Mouse (Mus musculus) frontal cortex, postnatal 14 days (tissue): ENCODE measurements around the gene Hectd4.

Experiments
- DNase-seq, 2 experiments: peaks; one replicate each; pipeline ENCODE4 v3.0.0; 2022; ENCODE audit warnings: low spot score in 2 of 2

Hectd4 gene

DNA sequence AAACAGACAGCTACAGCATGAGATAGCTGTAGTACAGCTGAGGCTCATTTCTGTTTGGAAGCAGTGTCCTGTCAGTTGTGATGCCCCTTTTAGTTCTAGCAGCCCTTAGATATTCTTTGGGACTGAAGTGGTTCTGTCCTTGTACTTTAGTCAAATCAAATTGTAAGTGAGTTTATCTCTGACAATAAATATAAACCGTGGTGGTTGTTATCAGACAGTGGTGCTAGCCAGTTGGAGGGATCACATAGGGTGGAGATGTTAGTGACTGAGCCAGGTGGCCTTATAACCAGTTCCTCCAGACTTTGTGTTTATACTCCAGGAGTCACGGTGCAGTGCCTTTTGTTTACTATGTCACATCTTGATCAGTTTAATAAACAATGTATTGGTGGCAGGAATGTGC is 13.7 kb downstream of the Hectd4 start:
- no peak for DNase-seq

DNA sequence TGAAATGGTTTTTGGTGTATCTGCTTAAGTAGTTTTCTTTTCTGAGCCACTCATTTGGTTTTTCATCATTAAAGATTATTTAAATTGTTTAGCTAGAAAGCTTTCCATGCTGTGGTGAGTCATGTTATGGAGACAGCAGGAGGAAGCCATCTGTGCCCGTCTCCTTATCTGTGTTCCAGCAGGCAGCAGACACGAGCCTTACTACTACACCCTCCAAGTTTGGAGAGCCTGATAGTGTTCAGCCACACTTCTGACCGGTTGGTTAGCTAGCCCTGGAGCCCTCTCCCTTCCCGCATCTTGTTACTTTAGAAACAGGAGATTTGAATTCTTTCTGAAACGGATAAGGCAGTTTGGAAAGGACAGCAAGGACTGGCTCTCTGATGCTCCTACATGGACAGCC is 16.2 kb downstream of the Hectd4 start:
- peak in 1 of 2 experiments; percentile 20 for DNase-seq

DNA sequence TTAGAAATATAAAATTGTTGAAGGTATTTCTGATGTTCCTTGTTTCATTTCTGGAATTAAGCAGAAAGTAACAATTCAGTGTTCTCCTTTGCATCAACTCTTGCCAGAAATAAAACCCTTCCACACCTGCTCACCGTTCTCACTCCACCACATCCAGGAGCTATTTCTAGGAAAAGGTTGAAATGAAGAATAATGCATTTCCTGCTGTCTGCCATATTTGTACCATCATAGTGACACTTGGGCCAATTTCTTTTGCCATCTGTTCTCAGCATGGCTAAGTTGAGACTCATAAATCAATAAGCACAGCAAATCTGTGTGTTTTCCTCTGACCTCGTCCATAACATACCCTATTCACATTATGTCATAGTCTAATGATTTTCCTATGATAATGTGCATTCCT is 18.2 kb downstream of the Hectd4 start:
- no peak for DNase-seq

DNA sequence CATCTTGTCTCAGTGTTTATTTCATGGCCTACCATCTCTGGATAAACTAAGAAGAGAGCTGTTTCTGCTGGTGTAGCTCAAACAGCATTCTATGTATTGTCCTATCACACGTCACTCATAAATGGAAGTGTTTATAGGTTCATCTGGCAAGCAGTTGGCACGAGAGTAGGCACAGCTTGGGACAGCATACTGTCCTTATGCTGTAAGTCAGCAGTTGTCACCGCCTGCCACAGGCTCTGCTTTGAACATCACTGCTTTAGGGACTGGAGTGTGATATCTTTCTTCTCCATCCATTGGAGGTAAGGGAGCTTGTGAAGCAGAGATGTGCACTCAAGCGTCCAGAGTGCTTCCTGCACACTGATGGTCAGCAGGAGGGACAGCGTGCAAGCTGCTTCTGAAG is 19.8 kb downstream of the Hectd4 start:
- DNase-seq: no peak

- DNase-seq: no peak
Observed at GRCm38 (mm10) chr5:121241182-121241581, 21.2 kb downstream of the Hectd4 start.

GRCm38 (mm10) chr5:121242261-121242660 is 22.2 kb downstream of the Hectd4 start:
- no peak for DNase-seq

DNA sequence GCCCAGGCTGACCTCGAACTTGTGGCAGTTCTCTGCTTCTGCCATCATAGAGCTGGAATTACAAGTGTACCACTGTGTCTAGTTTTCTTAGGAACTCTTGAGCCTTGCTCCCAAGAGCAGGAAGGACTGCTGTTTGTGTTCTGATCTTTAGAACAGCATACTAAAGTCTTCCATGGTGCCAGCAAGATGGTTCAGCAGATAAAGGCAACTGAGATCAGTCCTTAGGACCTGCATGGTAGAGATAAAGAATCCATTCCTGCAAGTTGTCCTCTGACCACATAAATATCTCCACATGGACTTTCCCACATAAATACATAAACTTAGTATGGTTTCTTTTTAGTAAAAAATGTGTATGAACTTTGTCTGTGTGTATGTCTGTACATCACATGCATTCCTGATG is 22.7 kb downstream of the Hectd4 start:
- DNase-seq: no peak

GRCm38 (mm10) chr5:121243676-121244364 is 23.8 kb downstream of the Hectd4 start:
- DNase-seq: no peak

DNA sequence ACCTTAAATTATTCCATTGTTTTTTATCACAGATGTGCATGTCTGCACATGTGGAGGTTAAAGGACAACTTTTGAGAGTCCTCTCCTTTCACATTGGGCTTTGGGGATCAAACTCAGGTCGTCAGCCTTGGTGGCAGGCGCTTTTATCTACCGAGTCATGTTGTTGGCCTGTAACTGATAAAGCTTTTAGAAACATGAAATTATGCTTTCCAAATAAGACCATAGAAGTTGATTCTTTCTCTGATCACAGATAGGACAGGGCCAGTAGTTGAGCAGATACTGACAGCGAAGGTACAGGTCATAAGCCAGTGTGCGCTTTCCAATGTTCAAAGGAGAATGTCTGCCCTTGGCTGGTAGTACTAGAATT is 24.3 kb downstream of the Hectd4 start:
- DNase-seq: no peak

DNA sequence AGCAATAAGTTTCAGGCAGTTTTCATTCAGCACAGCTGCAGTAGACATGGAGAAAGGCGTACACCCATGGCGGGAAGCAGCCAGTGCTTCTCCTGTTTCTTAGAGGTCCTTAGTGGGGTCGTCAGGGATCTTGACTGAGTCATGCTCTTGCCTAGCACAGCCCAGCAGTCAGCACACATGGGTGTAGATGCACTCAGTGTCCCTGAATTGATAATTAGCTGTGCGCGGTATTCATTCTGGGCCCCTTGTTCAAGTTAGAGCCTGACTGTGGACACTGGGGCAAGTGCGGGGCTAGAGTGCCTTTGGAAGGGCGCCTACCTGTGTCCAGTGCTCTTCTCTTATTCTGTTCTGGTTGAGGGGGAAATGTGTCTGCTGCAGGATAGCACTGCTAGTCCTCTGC is 25.2 kb downstream of the Hectd4 start:
- no peak for DNase-seq

- no peak for DNase-seq
Observed at GRCm38 (mm10) chr5:121248766-121249394, 28.9 kb downstream of the Hectd4 start.

- no peak for DNase-seq
Observed at GRCm38 (mm10) chr5:121249693-121250092, 29.7 kb downstream of the Hectd4 start.

DNA sequence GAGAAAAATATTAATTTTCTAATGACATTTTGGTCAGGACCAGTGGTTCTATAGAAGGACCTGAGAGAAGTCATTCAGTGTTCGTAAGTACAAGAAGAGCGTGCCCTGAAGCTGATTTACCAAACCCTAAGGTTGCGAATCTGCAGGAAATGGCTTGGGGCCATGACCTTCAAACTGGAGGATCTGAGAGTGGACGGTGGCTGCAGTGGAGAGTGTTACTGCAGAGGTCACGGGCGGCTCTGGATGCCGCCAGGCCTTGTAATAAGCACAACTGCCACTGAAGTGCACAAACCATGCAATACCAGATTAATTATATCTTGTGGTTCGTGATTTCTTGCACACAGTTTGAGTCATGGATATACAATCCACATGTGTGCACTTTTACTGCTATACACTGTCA is 31.8 kb downstream of the Hectd4 start:
- no peak for DNase-seq

GRCm38 (mm10) chr5:121253816-121254497 is 33.9 kb downstream of the Hectd4 start:
- DNase-seq: no peak

DNA sequence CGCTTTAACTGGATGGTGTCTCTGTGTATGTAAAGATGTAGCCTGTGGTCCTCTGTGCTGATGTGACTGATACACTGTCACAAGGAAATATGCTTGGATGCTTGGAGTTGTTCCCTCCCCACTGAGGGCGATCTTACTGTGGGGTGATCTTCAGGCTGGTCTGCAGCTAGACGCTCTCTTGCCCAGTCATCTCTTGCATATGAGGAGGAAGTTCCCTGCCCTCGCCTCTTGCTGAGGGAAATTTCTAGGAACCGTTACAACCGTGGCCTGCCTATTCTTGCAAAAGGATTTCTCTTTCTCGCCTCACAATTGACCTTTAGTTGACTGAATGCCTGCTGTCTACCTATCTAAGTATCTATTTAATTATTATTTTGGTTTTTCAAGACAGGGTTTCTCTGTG is 35.0 kb downstream of the Hectd4 start:
- DNase-seq: no peak

GRCm38 (mm10) chr5:121261806-121262205 is 41.8 kb downstream of the Hectd4 start:
- DNase-seq: no peak

DNA sequence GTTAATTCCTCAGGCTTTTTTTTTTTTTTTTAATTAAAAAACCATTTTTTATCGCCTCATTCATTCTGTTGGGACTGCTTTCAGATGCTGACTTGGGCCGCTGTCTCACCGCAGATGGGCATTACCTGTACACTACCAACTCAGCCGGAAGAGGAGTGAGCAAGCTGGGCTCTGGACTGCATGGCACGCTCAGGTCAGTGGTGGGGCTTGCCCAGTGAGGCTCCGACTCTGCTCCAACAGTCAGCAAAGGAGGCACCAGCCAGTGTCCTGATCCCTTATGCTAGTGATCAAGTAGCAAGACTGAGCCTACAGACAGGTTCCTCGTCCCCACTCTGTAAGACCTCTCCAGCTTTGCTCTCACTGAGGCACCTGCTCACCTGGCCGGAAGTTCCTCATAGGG is 42.4 kb downstream of the Hectd4 start:
- no peak for DNase-seq

- DNase-seq: no peak
Observed at GRCm38 (mm10) chr5:121264593-121264992, 44.6 kb downstream of the Hectd4 start.

DNA sequence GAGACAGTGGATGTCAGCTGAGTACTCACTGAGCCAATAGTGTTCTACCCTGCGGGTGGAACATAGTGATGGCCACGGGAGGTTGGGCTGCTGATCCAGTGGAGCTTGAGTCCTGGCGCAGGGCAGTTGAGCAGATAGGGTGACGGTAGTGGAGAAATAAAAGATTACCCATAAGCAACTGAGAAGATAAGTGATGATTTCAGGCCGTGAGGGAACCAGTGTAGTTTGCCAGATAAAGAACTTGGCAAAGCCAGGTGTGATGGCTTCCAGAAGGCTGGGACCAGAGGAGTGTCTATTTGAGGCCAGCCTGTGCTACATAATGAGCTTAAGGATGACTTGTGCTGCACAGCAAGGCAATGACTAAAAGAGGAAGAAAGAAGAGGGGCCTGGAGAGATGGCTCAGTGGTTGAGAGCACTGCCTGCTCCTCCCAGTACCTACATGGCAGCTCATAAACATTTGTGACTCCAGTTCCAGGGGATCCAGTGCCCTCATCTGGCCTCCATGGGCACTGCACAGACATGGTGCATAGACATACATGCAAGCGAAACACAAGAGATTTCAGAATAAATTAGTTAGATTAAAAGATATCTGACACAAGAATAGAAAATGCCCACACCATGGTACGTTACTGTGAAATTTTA is 46.8 kb downstream of the Hectd4 start:
- peak; percentile 32 to 44 for DNase-seq

- DNase-seq: no peak
Observed at GRCm38 (mm10) chr5:121271046-121271445, 51.0 kb downstream of the Hectd4 start.

DNA sequence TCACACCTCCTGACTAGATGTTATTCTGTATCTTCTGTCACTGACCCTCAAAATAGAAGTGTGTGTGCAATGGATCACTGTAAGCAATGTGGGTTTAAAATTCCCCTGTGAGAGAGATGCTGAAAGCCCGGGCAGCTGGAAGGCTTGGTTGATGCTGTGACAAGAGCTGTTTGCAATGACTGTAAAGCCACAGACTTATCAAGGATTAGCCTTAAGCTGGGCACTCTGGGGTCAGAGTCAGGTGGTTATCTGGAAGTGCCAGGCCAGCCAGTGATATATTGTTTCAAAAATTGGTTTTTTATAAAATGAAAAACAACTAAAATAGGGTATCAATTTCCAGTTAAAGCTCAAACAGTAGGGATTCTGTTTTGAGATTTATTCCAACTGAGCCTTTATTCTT is 56.8 kb downstream of the Hectd4 start:
- no peak for DNase-seq

- no peak for DNase-seq
Observed at GRCm38 (mm10) chr5:121280456-121280855, 60.4 kb downstream of the Hectd4 start.

DNA sequence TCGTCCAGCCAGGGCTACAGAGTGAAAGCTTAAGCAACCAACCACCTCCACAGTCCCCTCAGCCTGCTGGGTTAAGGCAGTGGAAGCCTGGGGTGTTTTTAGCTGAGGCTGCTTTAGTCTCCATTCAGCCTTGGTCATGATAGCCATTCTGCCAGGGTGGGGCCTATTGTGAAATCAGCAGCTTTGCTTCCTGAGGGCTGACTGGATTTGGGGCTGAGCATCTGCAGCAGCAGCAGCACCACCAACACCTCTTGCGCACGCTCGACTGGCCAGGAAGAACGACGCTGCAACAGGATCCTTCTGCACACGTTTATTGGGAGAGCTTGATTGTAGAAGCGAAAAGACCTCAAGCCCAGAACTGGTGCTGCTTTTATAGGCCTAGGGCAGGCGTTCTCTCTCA is 63.0 kb downstream of the Hectd4 start:
- DNase-seq: no peak
